Mouse (Mus musculus) gastrocnemius, postnatal 36 days (tissue): ENCODE measurements around the gene Bbip1. TPM values are rescaled to one million over a fixed set of nuclear protein-coding genes. Genes with fewer than 3 reads are reported as not detected.
"Not testable (repeated sequence)": the region's sequence is repeated elsewhere in the genome, so short reads cannot be mapped to it uniquely, and the experiment has no call there.

Experiments used
- DNase-seq, 2 experiments: peaks; one replicate each; pipeline ENCODE4 v3.0.0; 2022
- intact Hi-C: fragments of 180-260 bp; cut with DNase I; formaldehyde crosslinking; loops from one replicate; pipeline ENCODE4 v1.15.1; 2025
- total RNA-seq, 2 experiments: library from RNA; stranded (reverse); gene quantifications; 2 replicates each; pipeline ENCODE4 v1.2.3; 2021

The Bbip1 gene
- total RNA-seq, 2 experiments from 2014 or later: 31.2 to 32.1 TPM

- intact Hi-C loops: loop anchor here (10.0 kb wide), 1 partner anchor 294 kb away; no protein-coding TSS in a partner anchor
- DNase-seq: no peak
Measured at GRCm38 (mm10) chr19:53929218-53929617, 15.2 kb downstream of the Bbip1 start.

GRCm38 (mm10) chr19:53926705-53927104 lies 17.7 kb downstream of the Bbip1 start:
- DNase-seq: no peak
- intact Hi-C loops: loop anchor here (10.0 kb wide), 1 partner anchor 292 kb away; no protein-coding TSS in a partner anchor

- DNase-seq: no peak
Measured at GRCm38 (mm10) chr19:53925338-53925751, 19.1 kb downstream of the Bbip1 start.

GRCm38 (mm10) chr19:53921996-53922395 lies 22.4 kb downstream of the Bbip1 start:
- intact Hi-C loops: loop anchor here (5.0 to 10.0 kb wide), 2 partner anchors 150 to 287 kb away; no protein-coding TSS in a partner anchor
- not testable (repeated sequence) for DNase-seq

More at GRCm38 (mm10) chr19:53925338-53925751, 19.1 kb downstream of the Bbip1 start:
- intact Hi-C loops: loop anchor here (10.0 kb wide), 1 partner anchor 291 kb away; no protein-coding TSS in a partner anchor

GRCm38 (mm10) chr19:53919541-53919940 lies 24.9 kb downstream of the Bbip1 start:
- DNase-seq: no peak
- intact Hi-C loops: no loop called here

- intact Hi-C loops: no loop called here
- no peak for DNase-seq
Measured at GRCm38 (mm10) chr19:53914950-53915349, 29.5 kb downstream of the Bbip1 start.

GRCm38 (mm10) chr19:53906703-53907070 lies 37.7 kb downstream of the Bbip1 start:
- DNase-seq: not testable (repeated sequence)
- intact Hi-C loops: loop anchor here (10.0 kb wide), 1 partner anchor 262 kb away; no protein-coding TSS in a partner anchor

- DNase-seq: no peak
- intact Hi-C loops: loop anchor here (10.0 kb wide), 1 partner anchor 261 kb away; no protein-coding TSS in a partner anchor
Measured at GRCm38 (mm10) chr19:53906033-53906702, 38.3 kb downstream of the Bbip1 start.

- no peak for DNase-seq
- intact Hi-C loops: loop anchor here (5.0 to 10.0 kb wide), 3 partner anchors 53 to 260 kb away; no protein-coding TSS in a partner anchor
Measured at GRCm38 (mm10) chr19:53904833-53905480, 39.5 kb downstream of the Bbip1 start.

- intact Hi-C loops: loop anchor here (5.0 to 10.0 kb wide), 3 partner anchors 51 to 259 kb away; no protein-coding TSS in a partner anchor
- peak; percentile 26 to 38 for DNase-seq
Measured at GRCm38 (mm10) chr19:53903507-53904321, 40.7 kb downstream of the Bbip1 start.

- DNase-seq: peak; percentile 88 to 95
- intact Hi-C loops: loop anchor here (5.0 to 10.0 kb wide), 3 partner anchors 51 to 258 kb away; no protein-coding TSS in a partner anchor
Measured at GRCm38 (mm10) chr19:53902739-53903487, 41.5 kb downstream of the Bbip1 start.

GRCm38 (mm10) chr19:53901931-53902738 lies 42.3 kb downstream of the Bbip1 start:
- intact Hi-C loops: loop anchor here (5.0 to 10.0 kb wide), 3 partner anchors 50 to 257 kb away; no protein-coding TSS in a partner anchor
- no peak for DNase-seq

- intact Hi-C loops: loop anchor here (5.0 to 10.0 kb wide), 3 partner anchors 48 to 255 kb away; no protein-coding TSS in a partner anchor
- DNase-seq: no peak
Measured at GRCm38 (mm10) chr19:53899941-53900610, 44.4 kb downstream of the Bbip1 start.

- intact Hi-C loops: no loop called here
- DNase-seq: no peak
Measured at GRCm38 (mm10) chr19:53898970-53899900, 45.2 kb downstream of the Bbip1 start.

- no peak for DNase-seq
Measured at GRCm38 (mm10) chr19:53898498-53898897, 45.9 kb downstream of the Bbip1 start.

GRCm38 (mm10) chr19:53898046-53898445 lies 46.4 kb downstream of the Bbip1 start:
- intact Hi-C loops: no loop called here
- no peak for DNase-seq

More at GRCm38 (mm10) chr19:53898498-53898897, 45.9 kb downstream of the Bbip1 start:
- intact Hi-C loops: no loop called here

- DNase-seq: peak; percentile 21 to 51
- intact Hi-C loops: no loop called here
Measured at GRCm38 (mm10) chr19:53894538-53895121, 49.8 kb downstream of the Bbip1 start.
